Mouse (Mus musculus) cerebellum, adult 2 months (tissue): Measurements from ENCODE around the gene Ezh1.

Experiments used
- CTCF ChIP-seq: fragments of 200-500 bp; IDR thresholded peaks from 2 replicates; pipeline ENCODE4 v1.5.1; 2011; ENCODE audit warnings: low read depth, mild to moderate bottlenecking, control low read depth, low read length, moderate library complexity, borderline replicate concordance; ENCODE audit not compliant: insufficient read depth
- POLR2A ChIP-seq: fragments of 200-500 bp; IDR thresholded peaks from 2 replicates; pipeline ENCODE4 v1.6.1; 2011; ENCODE audit warnings: low read length, control low read depth, borderline replicate concordance; ENCODE audit not compliant: insufficient read depth

DNA sequence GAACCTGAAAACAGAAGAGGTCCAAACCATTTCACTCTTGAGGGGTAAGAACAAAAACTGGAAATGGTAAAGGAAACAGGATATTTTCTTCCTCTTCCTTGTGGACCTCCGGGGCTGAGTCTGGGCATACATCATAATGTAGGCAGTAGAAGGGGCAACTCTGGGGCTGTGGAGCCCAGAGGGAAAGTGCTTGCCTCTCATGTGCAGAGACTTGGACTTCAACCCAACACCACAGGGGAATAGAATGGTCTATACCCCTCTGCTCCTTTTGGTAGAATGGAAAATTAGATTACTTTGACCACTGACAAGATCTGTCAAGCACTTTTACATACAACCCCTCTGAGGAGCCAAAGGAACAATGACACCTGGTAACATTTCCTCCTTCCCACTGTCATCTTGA lies 31.2 kb downstream of the Ezh1 start:
- TF ChIP-seq POLR2A, result no peak
- TF ChIP-seq CTCF, result no peak
